Mouse (Mus musculus): Measurements from ENCODE around the gene Gm31571. TPM values are rescaled to one million over a fixed set of nuclear protein-coding genes. Genes with fewer than 3 reads are reported as not detected.
"Not testable (repeated sequence)": the region's sequence is repeated elsewhere in the genome, so short reads cannot be mapped to it uniquely, and the experiment has no call there.

Gm31571 gene
- not detected in 2 replicates for polyA plus RNA-seq (2015; fragmentation: Nextera tagmentation; extraction: Ambion mirVana)

DNA sequence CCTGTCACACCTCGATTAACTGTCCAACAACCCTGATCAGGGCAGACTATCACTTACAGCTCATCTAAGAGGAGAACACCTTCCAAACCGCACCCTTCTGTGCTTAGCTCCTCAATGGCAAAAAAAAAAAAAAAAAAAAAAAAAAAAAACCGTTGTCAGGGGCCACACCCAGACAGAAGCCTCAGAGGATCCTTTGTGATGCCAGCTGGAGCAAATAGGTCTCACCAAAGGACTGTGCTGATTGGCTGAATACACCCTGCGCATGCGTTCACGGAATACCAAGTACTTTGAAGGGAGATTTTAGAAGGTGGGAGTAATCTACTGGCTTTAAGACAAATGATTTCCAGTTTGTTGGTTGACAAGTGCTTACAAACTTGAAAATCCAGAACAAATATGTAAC is at the start of gene Gm31571:
TSS of gene Gm31571 (minus strand) at position 101 of the 400 bp plus-strand sequence.
- H3K9me3 ChIP-seq; H3K27ac ChIP-seq; H3K27me3 ChIP-seq (replicated peaks); H3K36me3 ChIP-seq; H3K9ac ChIP-seq; H3K4me2 ChIP-seq; H3K4me3 ChIP-seq (replicated peaks); ATAC-seq (ENCODE audit: insufficient read depth, low FRiP score, low read depth); H3K4me1 ChIP-seq: not testable (repeated sequence)
- no CpG with 5 or more reads among the region's 6 CpGs for WGBS
